19 mouse cellular contexts compared by ENCODE assay signal in genomic region chr5:120353657-120354056, GRCm38 (mm10).
"Had no signal": no experiment of that assay in that cellular context is flagged by ENCODE, and none has a peak within 500 bp of the region (broad histone marks: within the 10 kb centered on the region; RNA-seq: fewer than 3 reads in every experiment).

No protein-coding gene starts in this region.

- H3K4me3 ChIP-seq: kidney, embryonic 15.5 days; left cerebral cortex, adult 2 months; liver, embryonic 13.5 days; midbrain, embryonic 13.5 days; neural tube, embryonic 12.5 days; neural tube, embryonic 15.5 days had no signal

- H3K9me3 ChIP-seq: kidney, embryonic 15.5 days; liver, embryonic 13.5 days; midbrain, embryonic 13.5 days; neural tube, embryonic 12.5 days; neural tube, embryonic 15.5 days had no signal

- H3K36me3 ChIP-seq: kidney, embryonic 15.5 days; liver, embryonic 13.5 days; midbrain, embryonic 13.5 days; neural tube, embryonic 12.5 days; neural tube, embryonic 15.5 days had no signal

- H3K9ac ChIP-seq: kidney, embryonic 15.5 days; liver, embryonic 13.5 days; midbrain, embryonic 13.5 days; neural tube, embryonic 12.5 days; neural tube, embryonic 15.5 days had no signal

- ATAC-seq: midbrain, embryonic 13.5 days had no signal

- H3K4me2 ChIP-seq: kidney, embryonic 15.5 days; liver, embryonic 13.5 days; midbrain, embryonic 13.5 days; neural tube, embryonic 12.5 days; neural tube, embryonic 15.5 days had no signal

- H3K4me1 ChIP-seq: liver, embryonic 13.5 days had no signal

- DNase-seq: kidney, adult 8-10 months; kidney, postnatal 10 days; kidney, postnatal 36 days; layer of hippocampus, postnatal 36 days; liver, embryonic 13.5 days; lung, adult 2 months; lung, postnatal 14 days; lung, postnatal 4 days; right cerebral cortex, postnatal 14 days; right cerebral cortex, postnatal 4 days; thymus, adult 2 months; thymus, postnatal 14 days; thymus, postnatal 4 days had no signal

- H3K27ac ChIP-seq: kidney, embryonic 15.5 days; left cerebral cortex, adult 2 months; liver, embryonic 13.5 days; midbrain, embryonic 13.5 days; neural tube, embryonic 12.5 days; neural tube, embryonic 15.5 days; stomach, postnatal 0 days had no signal
